Mouse (Mus musculus) forebrain, embryonic 12.5 days (tissue): ENCODE results near the gene Ttll8. TPM values are rescaled to one million over a fixed set of nuclear protein-coding genes. Genes with fewer than 3 reads are reported as not detected.

Experiments
- ATAC-seq: fragments of 200-750 bp; cut with Nextera tagmentation; 2 replicates; pipeline ENCODE4 v1.8.0; 2017; ENCODE audit warnings: moderate TSS enrichment; ENCODE audit not compliant: low FRiP score
- H3K27ac ChIP-seq: fragments of 300-500 bp; sonication (generic); 2 replicates; pipeline ENCODE4 v1.5.1; 2016; ENCODE audit warnings: mild to moderate bottlenecking
- H3K27me3 ChIP-seq: fragments of 300-500 bp; sonication (generic); 2 replicates; pipeline ENCODE4 v1.6.1; 2016; ENCODE audit warnings: mild to moderate bottlenecking
- H3K36me3 ChIP-seq: fragments of 300-500 bp; sonication (generic); replicated peaks from 2 replicates; pipeline ENCODE4 v1.6.1; 2016; ENCODE audit warnings: mild to moderate bottlenecking
- H3K4me1 ChIP-seq: fragments of 300-500 bp; sonication (generic); 2 replicates; pipeline ENCODE4 v1.6.1; 2016
- H3K4me2 ChIP-seq: fragments of 300-500 bp; sonication (generic); 2 replicates; pipeline ENCODE4 v1.6.1; 2016; ENCODE audit warnings: mild to moderate bottlenecking, moderate library complexity
- H3K4me3 ChIP-seq: fragments of 300-500 bp; sonication (generic); replicated peaks from 2 replicates; pipeline ENCODE4 v1.5.1; 2016; ENCODE audit warnings: mild to moderate bottlenecking
- H3K9ac ChIP-seq: fragments of 300-500 bp; sonication (generic); 2 replicates; pipeline ENCODE4 v1.6.1; 2016; ENCODE audit warnings: mild to moderate bottlenecking
- H3K9me3 ChIP-seq: fragments of 300-500 bp; sonication (generic); 2 replicates; pipeline ENCODE4 v1.6.1; 2016
- WGBS: fragments of 180-500 bp; shearing (Covaris S2); methylation state at CpG from one replicate; pipeline ENCODE4 v1.1.7; 2016; 5-methylcytosine and 5-hydroxymethylcytosine counted together
- polyA plus RNA-seq: library from polyadenylated mRNA; unstranded; fragments of >200 nt; fragmentation: Nextera tagmentation; extraction: Ambion mirVana; gene quantifications from 2 replicates; pipeline ENCODE4 v1.2.1, GENCODE M21; 2016

Ttll8 gene
- polyA plus RNA-seq, 1 experiment from 2014 or later, result 0.14 TPM

GRCm38 (mm10) chr15:88854119-88854968, 99.9 kb downstream of the Ttll8 start:
- Histone ChIP-seq H3K27ac (peak overlapping the region; percentile 26; the same call in 1 of the 2 replicates), H3K36me3 (no peaks in the 10 kb centered on the region), H3K9ac (no peak overlapping the region), H3K27me3 (no peaks in the 10 kb centered on the region), H3K4me2 (no peak overlapping the region), H3K9me3 (no peaks in the 10 kb centered on the region), H3K4me3 (no peak overlapping the region), H3K4me1 (peaks cover 19% of the 10 kb centered on the region; the same call in 1 of the 2 replicates)
- ATAC-seq, result no peak
- WGBS, result 58% methylated on average over 6 of the region's 6 CpGs

- Histone ChIP-seq H3K4me1 (peaks cover 19% of the 10 kb centered on the region; the same call in 1 of the 2 replicates), H3K27me3 (no peaks in the 10 kb centered on the region), H3K36me3 (no peaks in the 10 kb centered on the region), H3K27ac (no peak overlapping the region), H3K4me2 (no peak overlapping the region), H3K9ac (no peak overlapping the region), H3K9me3 (no peaks in the 10 kb centered on the region), H3K4me3 (no peak overlapping the region)
- 91% methylated on average over 9 of the region's 9 CpGs for WGBS
- ATAC-seq, result no peak
Measured at GRCm38 (mm10) chr15:88853106-88853505, 101.1 kb downstream of the Ttll8 start.

- Histone ChIP-seq H3K27ac (no peak overlapping the region), H3K4me3 (no peak overlapping the region), H3K27me3 (no peaks in the 10 kb centered on the region), H3K9ac (no peak overlapping the region), H3K36me3 (no peaks in the 10 kb centered on the region), H3K4me1 (peaks cover 19% of the 10 kb centered on the region; the same call in 1 of the 2 replicates), H3K9me3 (no peaks in the 10 kb centered on the region), H3K4me2 (no peak overlapping the region)
- no peak for ATAC-seq
- WGBS, result 81% methylated on average over 10 of the region's 10 CpGs
Measured at GRCm38 (mm10) chr15:88851507-88852149, 102.6 kb downstream of the Ttll8 start.

GRCm38 (mm10) chr15:88851076-88851475, 103.1 kb downstream of the Ttll8 start:
- Histone ChIP-seq H3K36me3 (no peaks in the 10 kb centered on the region), H3K27ac (no peak overlapping the region), H3K9ac (no peak overlapping the region), H3K27me3 (no peaks in the 10 kb centered on the region), H3K9me3 (no peaks in the 10 kb centered on the region), H3K4me1 (peaks cover 19% of the 10 kb centered on the region; the same call in 1 of the 2 replicates), H3K4me3 (no peak overlapping the region), H3K4me2 (no peak overlapping the region)
- ATAC-seq, result no peak
- 70% methylated on average over 3 of the region's 3 CpGs for WGBS

GRCm38 (mm10) chr15:88850146-88850826, 103.9 kb downstream of the Ttll8 start:
- no peak overlapping the region for H3K4me3 ChIP-seq
- H3K36me3 ChIP-seq, result no peaks in the 10 kb centered on the region
- no peaks in the 10 kb centered on the region for H3K9me3 ChIP-seq
- 65% methylated on average over 10 of the region's 10 CpGs for WGBS
- H3K27me3 ChIP-seq, result no peaks in the 10 kb centered on the region
- ATAC-seq, result no peak
- H3K4me1 ChIP-seq, result peaks cover 19% of the 10 kb centered on the region; the same call in 1 of the 2 replicates
- no peak overlapping the region for H3K27ac ChIP-seq
- no peak overlapping the region for H3K4me2 ChIP-seq
- no peak overlapping the region for H3K9ac ChIP-seq

GRCm38 (mm10) chr15:88849621-88850020, 104.6 kb downstream of the Ttll8 start:
- ATAC-seq, result no peak
- no peak overlapping the region for H3K9ac ChIP-seq
- no peak overlapping the region for H3K27ac ChIP-seq
- H3K4me1 ChIP-seq, result peaks cover 13% of the 10 kb centered on the region; the same call in 1 of the 2 replicates
- H3K9me3 ChIP-seq, result no peaks in the 10 kb centered on the region
- no peak overlapping the region for H3K4me3 ChIP-seq
- H3K36me3 ChIP-seq, result no peaks in the 10 kb centered on the region
- no peaks in the 10 kb centered on the region for H3K27me3 ChIP-seq
- H3K4me2 ChIP-seq, result no peak overlapping the region
- 87% methylated on average over 2 of the region's 2 CpGs for whole genome bisulfite sequencing

- Histone ChIP-seq H3K36me3 (no peaks in the 10 kb centered on the region), H3K27me3 (no peaks in the 10 kb centered on the region), H3K9me3 (no peaks in the 10 kb centered on the region), H3K4me3 (no peak overlapping the region), H3K9ac (no peak overlapping the region), H3K27ac (no peak overlapping the region), H3K4me1 (0 out of 2 replicates have a peak, but pooled peaks cover 6% of the 10 kb centered on the region), H3K4me2 (no peak overlapping the region)
- 90% methylated on average over 1 of the region's 1 CpGs for WGBS
- no peak for ATAC-seq
Measured at GRCm38 (mm10) chr15:88848661-88849060, 105.6 kb downstream of the Ttll8 start.

- no peak for ATAC-seq
- Histone ChIP-seq H3K9ac (no peak overlapping the region), H3K27ac (no peak overlapping the region), H3K4me3 (no peak overlapping the region), H3K36me3 (no peaks in the 10 kb centered on the region), H3K4me2 (no peak overlapping the region), H3K4me1 (peaks cover 6% of the 10 kb centered on the region), H3K27me3 (0 out of 2 replicates have a peak, but pooled peaks cover 3% of the 10 kb centered on the region), H3K9me3 (no peaks in the 10 kb centered on the region)
- WGBS, result 92% methylated on average over 7 of the region's 7 CpGs
Measured at GRCm38 (mm10) chr15:88844966-88845365, 109.3 kb downstream of the Ttll8 start.

GRCm38 (mm10) chr15:88843486-88844097, 110.6 kb downstream of the Ttll8 start:
- Histone ChIP-seq H3K9ac (no peak overlapping the region), H3K4me2 (no peak overlapping the region), H3K4me1 (peaks cover 19% of the 10 kb centered on the region), H3K27me3 (0 out of 2 replicates have a peak, but pooled peaks cover 3% of the 10 kb centered on the region), H3K9me3 (no peaks in the 10 kb centered on the region), H3K36me3 (no peaks in the 10 kb centered on the region), H3K27ac (no peak overlapping the region), H3K4me3 (no peak overlapping the region)
- 0 out of 2 replicates have a peak, but pooled peaks have one; percentile 31 for ATAC-seq
- 47% methylated on average over 8 of the region's 8 CpGs for WGBS

- ATAC-seq, result no peak
- 74% methylated on average over 3 of the region's 3 CpGs for WGBS
Measured at GRCm38 (mm10) chr15:88842300-88842673, 111.9 kb downstream of the Ttll8 start.

GRCm38 (mm10) chr15:88841580-88842299, 112.5 kb downstream of the Ttll8 start:
- H3K4me3 ChIP-seq, result no peak overlapping the region
- WGBS, result 86% methylated on average over 3 of the region's 3 CpGs
- no peaks in the 10 kb centered on the region for H3K9me3 ChIP-seq
- no peak overlapping the region for H3K4me2 ChIP-seq
- H3K27ac ChIP-seq, result no peak overlapping the region
- no peaks in the 10 kb centered on the region for H3K36me3 ChIP-seq
- H3K27me3 ChIP-seq, result 0 out of 2 replicates have a peak, but pooled peaks cover 3% of the 10 kb centered on the region
- peaks cover 32% of the 10 kb centered on the region for H3K4me1 ChIP-seq
- no peak overlapping the region for H3K9ac ChIP-seq
- no peak for ATAC-seq

More at GRCm38 (mm10) chr15:88842300-88842673, 111.9 kb downstream of the Ttll8 start:
- peaks cover 29% of the 10 kb centered on the region for H3K4me1 ChIP-seq
- no peak overlapping the region for H3K27ac ChIP-seq
- H3K9me3 ChIP-seq, result no peaks in the 10 kb centered on the region
- H3K36me3 ChIP-seq, result no peaks in the 10 kb centered on the region
- H3K4me3 ChIP-seq, result no peak overlapping the region
- 0 out of 2 replicates have a peak, but pooled peaks cover 3% of the 10 kb centered on the region for H3K27me3 ChIP-seq
- H3K4me2 ChIP-seq, result no peak overlapping the region
- H3K9ac ChIP-seq, result no peak overlapping the region
